Mouse (Mus musculus) forebrain, embryonic 15.5 days (tissue): ENCODE measurements around the gene Mterf2. TPM values are rescaled to one million over a fixed set of nuclear protein-coding genes. Genes with fewer than 3 reads are reported as not detected.

Source experiments
- ATAC-seq: fragments of 200-750 bp; cut with Nextera tagmentation; replicated peaks from 2 replicates; pipeline ENCODE4 v1.8.0; 2017; ENCODE audit warnings: mild to moderate bottlenecking, moderate TSS enrichment, moderate library complexity
- H3K27ac ChIP-seq: fragments of 300-500 bp; sonication (generic); replicated peaks from 2 replicates; pipeline ENCODE4 v1.5.1; 2015; ENCODE audit warnings: mild to moderate bottlenecking, inconsistent platforms
- H3K27me3 ChIP-seq: fragments of 300-500 bp; sonication (generic); 2 replicates; pipeline ENCODE4 v1.6.1; 2015; ENCODE audit warnings: inconsistent platforms
- H3K36me3 ChIP-seq: fragments of 300-500 bp; sonication (generic); 2 replicates; pipeline ENCODE4 v1.6.1; 2015; ENCODE audit warnings: mild to moderate bottlenecking, inconsistent platforms
- H3K4me1 ChIP-seq: fragments of 300-500 bp; sonication (generic); 2 replicates; pipeline ENCODE4 v1.6.1; 2015; ENCODE audit warnings: inconsistent platforms
- H3K4me2 ChIP-seq: fragments of 300-500 bp; sonication (generic); replicated peaks from 2 replicates; pipeline ENCODE4 v1.6.1; 2015; ENCODE audit warnings: mild to moderate bottlenecking, inconsistent platforms
- H3K4me3 ChIP-seq: fragments of 300-500 bp; sonication (generic); 2 replicates; pipeline ENCODE4 v1.5.1; 2015; ENCODE audit warnings: mild to moderate bottlenecking, inconsistent platforms
- H3K9ac ChIP-seq: fragments of 300-500 bp; sonication (generic); replicated peaks from 2 replicates; pipeline ENCODE4 v1.6.1; 2015; ENCODE audit warnings: mild to moderate bottlenecking, inconsistent platforms
- H3K9me3 ChIP-seq: fragments of 300-500 bp; sonication (generic); 2 replicates; pipeline ENCODE4 v1.6.1; 2016; ENCODE audit warnings: inconsistent platforms
- WGBS: fragments of 180-500 bp; shearing (Covaris S2); methylation state at CpG from one replicate; pipeline ENCODE4 v1.1.7; 2015; ENCODE audit warnings: mixed read lengths; 5-methylcytosine and 5-hydroxymethylcytosine counted together
- polyA plus RNA-seq: library from polyadenylated mRNA; unstranded; fragments of >200 nt; fragmentation: Nextera tagmentation; extraction: Ambion mirVana; gene quantifications from 2 replicates; pipeline ENCODE4 v1.2.1, GENCODE M21; 2015

Mterf2 gene
- polyA plus RNA-seq, 1 experiment from 2014 or later, result 24.2 TPM

GRCm38 (mm10) chr10:85128453-85128852 is 626 bp upstream of the Mterf2 start:
- peak; percentile 21 for ATAC-seq
- Histone ChIP-seq H3K4me2 (peak overlapping the region; percentile 56), H3K27ac (peak overlapping the region; percentile 62), H3K36me3 (peaks cover 15% of the 10 kb centered on the region), H3K4me3 (peak overlapping the region; percentile 67), H3K4me1 (peaks cover 20% of the 10 kb centered on the region), H3K9me3 (no peaks in the 10 kb centered on the region), H3K27me3 (no peaks in the 10 kb centered on the region), H3K9ac (peak overlapping the region; percentile 31)
- WGBS, result 21% methylated on average over 7 of the region's 7 CpGs

DNA sequence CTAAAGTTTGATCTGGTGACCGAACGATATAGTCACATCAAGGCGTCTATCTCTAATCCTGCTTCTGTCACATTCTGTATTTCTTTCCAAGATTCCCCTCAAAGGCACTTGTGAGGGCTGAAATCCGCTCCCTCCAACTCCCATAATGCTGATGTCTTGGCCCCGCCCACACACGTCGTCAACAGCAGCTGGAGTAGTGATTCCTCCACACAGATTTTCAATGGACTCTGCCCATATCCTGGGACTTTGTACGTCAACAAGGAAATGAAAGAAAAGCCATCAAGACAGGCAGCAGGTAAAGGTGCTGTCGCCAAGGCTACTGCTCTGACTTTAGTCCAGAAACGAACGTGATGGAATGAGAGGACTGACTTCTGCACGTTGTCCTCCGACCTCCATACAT is 2.6 kb downstream of the Mterf2 start:
- Histone ChIP-seq H3K27me3 (no peaks in the 10 kb centered on the region), H3K36me3 (peaks cover 15% of the 10 kb centered on the region), H3K4me3 (no peak overlapping the region), H3K4me1 (peaks cover 20% of the 10 kb centered on the region), H3K4me2 (no peak overlapping the region), H3K27ac (no peak overlapping the region), H3K9ac (no peak overlapping the region), H3K9me3 (no peaks in the 10 kb centered on the region)
- 86% methylated on average over 13 of the region's 13 CpGs for WGBS
- no peak for ATAC-seq

DNA sequence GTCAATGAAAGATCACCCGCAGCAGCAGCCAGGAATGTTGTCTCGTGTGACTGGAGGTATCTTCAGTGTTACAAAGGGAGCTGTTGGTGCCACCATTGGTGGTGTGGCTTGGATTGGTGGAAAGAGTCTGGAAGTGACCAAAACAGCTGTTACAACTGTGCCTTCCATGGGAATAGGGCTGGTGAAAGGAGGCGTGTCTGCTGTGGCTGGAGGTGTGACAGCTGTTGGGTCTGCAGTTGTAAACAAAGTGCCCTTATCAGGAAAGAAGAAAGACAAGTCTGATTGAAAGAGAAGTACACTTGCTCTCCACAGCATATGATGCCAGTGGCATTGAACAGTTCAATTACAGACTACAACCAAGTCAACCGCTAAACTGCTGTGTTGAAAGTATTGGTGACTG is 13.4 kb downstream of the Mterf2 start:
- no peak for ATAC-seq
- H3K36me3 ChIP-seq, result peaks cover 15% of the 10 kb centered on the region; the same call in 1 of the 2 replicates
- H3K4me1 ChIP-seq, result no peaks in the 10 kb centered on the region
- no peak overlapping the region for H3K4me3 ChIP-seq
- H3K27me3 ChIP-seq, result no peaks in the 10 kb centered on the region
- H3K4me2 ChIP-seq, result no peak overlapping the region
- no peaks in the 10 kb centered on the region for H3K9me3 ChIP-seq
- no peak overlapping the region for H3K27ac ChIP-seq
- H3K9ac ChIP-seq, result no peak overlapping the region
- 94% methylated on average over 4 of the region's 4 CpGs for WGBS

DNA sequence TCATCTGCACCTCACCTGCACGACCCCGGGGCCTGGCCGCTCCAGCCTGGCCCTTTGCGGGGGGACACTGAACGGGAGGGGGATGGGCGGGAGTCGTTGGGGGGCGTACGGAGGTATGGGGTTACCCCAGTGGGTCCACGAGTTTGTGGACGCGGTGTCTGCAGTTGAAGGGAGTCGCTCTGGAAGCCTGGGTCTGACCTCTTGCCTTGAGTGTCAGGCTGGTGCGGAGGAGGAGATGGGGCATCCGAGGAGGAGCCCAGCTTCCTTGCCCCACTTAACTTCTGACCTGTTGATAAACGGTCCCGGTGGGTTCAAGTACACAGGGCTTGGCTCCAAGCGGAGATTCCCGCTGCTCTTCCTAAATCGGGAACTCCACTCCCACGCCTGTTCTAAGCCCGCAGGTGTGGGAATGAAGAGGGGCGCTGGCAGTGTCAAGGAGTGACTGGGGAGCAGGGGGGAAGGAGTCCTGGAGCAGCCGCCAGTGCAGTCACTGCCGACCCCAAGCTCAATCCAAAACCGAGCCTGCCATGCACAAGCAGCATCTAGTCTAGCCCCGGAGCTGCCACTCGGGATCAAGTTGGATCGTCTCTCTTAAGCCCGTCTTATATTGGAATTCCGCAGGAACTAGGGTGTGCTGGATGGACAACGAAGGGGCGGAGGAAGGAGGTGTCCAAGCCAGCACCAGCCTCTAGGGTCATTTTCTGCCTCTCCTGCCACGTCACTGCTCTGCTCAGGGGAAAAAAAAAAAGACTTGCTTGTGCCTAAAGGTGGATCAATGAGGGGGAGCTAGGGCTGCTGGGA is 24.5 kb downstream of the Mterf2 start:
- H3K9me3 ChIP-seq, result no peaks in the 10 kb centered on the region
- H3K9ac ChIP-seq, result peak overlapping the region; percentile 95
- peak; percentile 15 for ATAC-seq
- H3K27me3 ChIP-seq, result no peaks in the 10 kb centered on the region
- peaks cover 19% of the 10 kb centered on the region for H3K4me1 ChIP-seq
- H3K4me3 ChIP-seq, result peak overlapping the region; percentile 100
- under 1% methylated on average over 34 of the region's 34 CpGs for WGBS
- peak overlapping the region; percentile 74 for H3K27ac ChIP-seq
- H3K36me3 ChIP-seq, result no peaks in the 10 kb centered on the region
- peak overlapping the region; percentile 76 for H3K4me2 ChIP-seq

DNA sequence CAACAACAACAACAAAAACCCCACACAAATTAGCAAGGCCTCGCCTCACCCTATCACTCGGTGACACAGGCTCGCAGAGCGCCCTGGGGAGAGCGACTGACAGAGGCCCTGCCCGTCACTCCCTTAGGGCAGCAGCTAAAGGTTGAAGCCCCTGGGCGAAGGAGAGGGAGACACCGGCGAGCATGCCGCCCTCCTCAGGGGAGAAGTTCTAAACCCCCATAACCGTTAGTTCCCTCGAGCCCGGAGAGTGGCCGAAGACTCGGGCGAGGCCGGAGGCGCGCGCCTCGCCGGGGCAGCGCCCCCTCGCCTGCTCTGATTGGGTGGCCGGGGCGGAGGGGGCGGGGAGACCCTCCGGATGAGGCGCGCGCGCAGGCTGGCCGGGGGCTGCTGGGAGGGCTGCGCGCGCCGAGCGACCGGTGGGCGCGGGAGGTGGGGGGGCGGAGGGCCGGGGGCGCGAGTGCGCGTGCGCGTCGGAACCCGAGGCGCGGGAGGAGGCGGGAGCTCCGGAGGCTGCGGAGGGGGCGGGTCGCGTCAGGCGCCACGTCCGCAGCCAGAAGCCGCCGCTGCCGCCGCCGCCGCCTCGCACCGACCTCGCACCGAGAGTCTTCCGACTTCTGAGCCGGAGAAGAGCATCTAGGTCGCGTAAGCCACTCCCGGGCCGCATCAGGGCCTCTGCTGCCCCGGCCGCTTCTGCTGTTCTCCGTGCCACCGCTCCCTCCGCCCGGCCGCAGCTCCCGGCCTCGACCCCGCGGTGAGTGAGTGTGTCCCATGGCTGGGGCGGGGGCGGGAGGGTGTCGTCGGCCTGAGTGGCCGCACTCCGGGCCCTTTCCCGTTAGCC is 25.4 kb downstream of the Mterf2 start, which contains the start of the genes Fhl4 and Tmem263:
Gene Fhl4 (minus strand): TSS at position 249 of the 838 bp plus-strand sequence.
Gene Tmem263 (plus strand): TSS at position 381 of the 838 bp plus-strand sequence.
- H3K9me3 ChIP-seq, result no peaks in the 10 kb centered on the region
- under 1% methylated on average over 71 of the region's 96 CpGs for WGBS
- H3K36me3 ChIP-seq, result no peaks in the 10 kb centered on the region
- peak within 1 kb of the TSS; percentile 86 for H3K27ac ChIP-seq
- peaks cover 19% of the 10 kb centered on the region for H3K4me1 ChIP-seq
- peak within 1 kb of the TSS; percentile 95 for H3K9ac ChIP-seq
- no peaks in the 10 kb centered on the region for H3K27me3 ChIP-seq
- peak within 1 kb of the TSS; percentile 76 for H3K4me2 ChIP-seq
- peak within 1 kb of the TSS; percentile 100 for H3K4me3 ChIP-seq
- ATAC-seq, result peak; percentile 96

DNA sequence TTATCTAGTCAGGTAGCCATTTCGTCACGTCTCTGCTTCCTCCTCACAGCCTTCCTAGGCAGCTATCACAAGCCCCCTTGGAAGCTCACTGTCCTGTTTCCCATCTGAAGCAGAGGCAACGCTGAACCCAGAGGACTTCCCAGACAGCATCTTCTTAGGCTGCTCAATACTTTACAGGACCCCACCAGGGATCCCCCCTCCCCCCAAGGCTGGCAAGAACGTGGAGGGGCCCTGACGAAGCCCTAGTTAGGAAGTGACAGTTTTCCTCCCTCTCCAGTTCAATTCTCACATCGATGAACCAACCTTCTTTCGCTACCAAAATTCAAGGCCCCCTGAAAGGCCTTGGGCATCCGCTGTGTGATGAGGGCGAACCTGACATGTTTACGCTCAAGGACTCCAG is 26.0 kb downstream of the Mterf2 start:
- Histone ChIP-seq H3K36me3 (no peaks in the 10 kb centered on the region), H3K4me2 (peak overlapping the region; percentile 76), H3K9me3 (no peaks in the 10 kb centered on the region), H3K4me3 (peak overlapping the region; percentile 100), H3K9ac (peak overlapping the region; percentile 94), H3K27ac (peak overlapping the region; percentile 86), H3K27me3 (no peaks in the 10 kb centered on the region), H3K4me1 (peaks cover 19% of the 10 kb centered on the region)
- no peak; the same call in none of the 2 replicates for ATAC-seq
- under 1% methylated on average over 10 of the region's 10 CpGs for WGBS

- H3K27me3 ChIP-seq, result no peaks in the 10 kb centered on the region
- H3K27ac ChIP-seq, result no peak overlapping the region
- no peaks in the 10 kb centered on the region for H3K36me3 ChIP-seq
- H3K4me1 ChIP-seq, result no peaks in the 10 kb centered on the region
- no peak overlapping the region for H3K4me3 ChIP-seq
- 54% methylated on average over 4 of the region's 4 CpGs for WGBS
- no peak overlapping the region for H3K9ac ChIP-seq
- H3K9me3 ChIP-seq, result no peaks in the 10 kb centered on the region
- H3K4me2 ChIP-seq, result no peak overlapping the region
- ATAC-seq, result no peak
Measured at GRCm38 (mm10) chr10:85071605-85072152, 56.1 kb downstream of the Mterf2 start.

Other genes with a start within 250 kb of the Mterf2 start
- 40.5 and 43.6 TPM in 2 replicates for gene Ric8b, start 210.4 kb downstream of the Mterf2 start, polyA plus RNA-seq
- 2.2 and 2.4 TPM in 2 replicates for gene Fhl4, start 25.5 kb downstream of the Mterf2 start, polyA plus RNA-seq
- 57.7 and 62.5 TPM in 2 replicates for gene Tmem263, start 25.4 kb downstream of the Mterf2 start, polyA plus RNA-seq
- 30.7 and 35.3 TPM in 2 replicates for gene Cry1, start 57.0 kb upstream of the Mterf2 start, polyA plus RNA-seq